Mouse (Mus musculus): ENCODE data around the gene Susd1. TPM values are rescaled to one million over a fixed set of nuclear protein-coding genes. Genes with fewer than 3 reads are reported as not detected.

The Susd1 gene
- total and polyA plus RNA-seq, 3 experiments: 49.0 to 180 (median 67.6) TPM

DNA sequence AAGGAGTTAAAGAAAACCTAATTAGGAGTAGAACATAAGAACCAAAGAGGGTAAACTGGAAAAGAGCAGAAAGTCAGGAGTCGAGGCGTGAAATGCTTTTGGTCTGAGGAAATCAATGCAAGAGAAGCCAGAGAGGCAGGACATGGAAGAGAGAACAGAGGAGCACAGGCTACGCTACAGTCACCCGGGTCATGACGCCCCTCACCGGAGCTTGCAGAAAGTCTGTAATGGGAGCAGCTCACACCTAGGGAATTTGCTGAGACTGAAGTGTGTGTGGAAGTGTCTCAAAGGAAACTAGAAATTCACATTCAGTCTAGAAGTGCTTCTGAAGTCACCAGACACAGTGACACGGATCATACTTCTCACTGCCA is 102.0 kb downstream of the Susd1 start:
- Histone ChIP-seq H3K27ac (ENCODE audit: control insufficient read depth, low read depth, low read length) (no peak overlapping the region), H3K4me1 (ENCODE audit: control insufficient read depth in 1 of 2, insufficient read depth in 2 of 2, low read length in 2 of 2) (peaks cover 3 to 8% of the 10 kb centered on the region in 2 experiments), H3K36me3 (ENCODE audit: control insufficient read depth in 1 of 2, insufficient read depth in 2 of 2, low read length in 2 of 2) (peaks cover 10 to 18% of the 10 kb centered on the region in 2 experiments), H3K9me3 (replicated peaks; ENCODE audit: insufficient read depth, low read length) (no peaks in the 10 kb centered on the region), H3K27me3 (ENCODE audit: control insufficient read depth in 1 of 2, insufficient read depth in 2 of 2, low read length in 2 of 2) (no peaks in the 10 kb centered on the region), H3K9ac (ENCODE audit: control insufficient read depth, low read depth, low read length, poor library complexity, severe bottlenecking) (no peak overlapping the region), H3K4me3 (ENCODE audit: control insufficient read depth in 1 of 2, insufficient read depth in 1 of 2, low read depth in 2 of 2, low read length in 2 of 2) (no peak overlapping the region), H3K79me2 (ENCODE audit: control insufficient read depth, insufficient read depth, low read length, poor library complexity) (no peaks in the 10 kb centered on the region)
- no peak for DNase-seq (ENCODE audit: low read depth, low spot score)
- TF ChIP-seq SMC3 (IDR thresholded peaks at IDR 0.05; ENCODE audit: low read depth, low read length): no peak
- TF ChIP-seq UBTF (IDR thresholded peaks at IDR 0.05; ENCODE audit: borderline replicate concordance, insufficient read depth, low read depth, low read length): no peak
- no peak for TF ChIP-seq GATA1 (IDR thresholded peaks at IDR 0.05; ENCODE audit: low read depth, low read length)
- no peak for TF ChIP-seq KAT2A (conservative IDR thresholded peaks at IDR 0.05; ENCODE audit: low read depth, low read length)
- no peak for TF ChIP-seq ZMIZ1 (IDR thresholded peaks at IDR 0.05; ENCODE audit: low read depth, low read length)
- no peak for TF ChIP-seq CHD2 (IDR thresholded peaks at IDR 0.05; ENCODE audit: low read length)
- no peak for TF ChIP-seq RCOR1 (IDR thresholded peaks at IDR 0.05; ENCODE audit: low read depth, low read length)
- no peak for TF ChIP-seq MYC (IDR thresholded peaks at IDR 0.05; ENCODE audit: low read depth, low read length)
- TF ChIP-seq NRF1 (IDR thresholded peaks at IDR 0.05; ENCODE audit: insufficient read depth, low read depth, low read length, poor library complexity, severe bottlenecking): no peak
- no peak for TF ChIP-seq POLR2AphosphoS5 (IDR thresholded peaks at IDR 0.05; ENCODE audit: borderline replicate concordance, low read depth, low read length)
- no peak for TF ChIP-seq CTCF (IDR thresholded peaks at IDR 0.05 in 2 of 3, conservative IDR thresholded peaks at IDR 0.05 in 1 of 3; ENCODE audit: control insufficient read depth in 1 of 3, insufficient read depth in 1 of 3, low read depth in 2 of 3, low read length in 3 of 3, poor library complexity in 1 of 3, severe bottlenecking in 1 of 3)
- TF ChIP-seq MAZ (IDR thresholded peaks at IDR 0.05; ENCODE audit: low read depth, low read length): no peak
- TF ChIP-seq EP300 (IDR thresholded peaks at IDR 0.05; ENCODE audit: low read depth in 1 of 2, low read length in 2 of 2): no peak

DNA sequence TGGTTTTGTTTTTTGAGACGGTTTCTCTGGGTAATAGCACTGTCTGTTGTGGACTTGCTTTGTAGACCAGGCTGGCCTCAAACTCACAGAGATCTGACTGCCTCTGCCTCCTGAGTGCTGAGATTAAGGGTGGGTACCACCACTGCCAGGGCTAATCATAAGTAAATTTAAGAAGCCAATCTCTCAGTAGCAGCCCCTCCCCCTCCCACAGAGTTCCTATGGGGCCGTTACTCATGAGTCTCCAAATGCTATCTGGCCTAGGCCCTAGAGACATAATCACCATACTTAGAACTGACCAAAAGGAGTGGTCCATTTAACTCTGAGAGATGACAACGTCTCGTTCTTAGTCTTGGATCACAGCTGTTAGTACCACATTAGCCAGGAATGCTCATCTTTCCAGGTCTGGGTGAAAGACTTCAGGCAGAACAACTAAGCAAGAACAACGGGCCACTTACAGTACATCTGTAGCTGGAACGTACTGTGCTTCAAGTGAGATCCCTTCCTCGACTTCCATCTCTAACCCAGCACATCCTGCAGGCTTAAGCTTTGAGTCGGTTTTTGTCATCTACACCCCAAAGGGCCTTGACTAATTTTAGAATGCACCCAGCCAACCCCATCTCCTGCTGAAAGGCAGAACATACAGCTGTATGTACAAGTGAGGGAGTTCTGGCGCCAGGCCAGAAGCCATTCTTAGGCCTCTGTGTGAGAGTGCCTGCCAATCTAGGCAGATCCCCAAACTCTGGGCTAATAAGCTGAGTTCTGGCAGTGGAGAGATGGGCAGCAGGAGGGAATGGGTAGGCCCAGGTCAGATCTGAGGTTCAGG is 102.6 kb downstream of the Susd1 start:
- DNase-seq (ENCODE audit: low read depth, low spot score): peak; percentile 46

More for the DNA sequence above, 102.6 kb downstream of the Susd1 start:
- no peaks in the 10 kb centered on the region for H3K9me3 ChIP-seq (replicated peaks; ENCODE audit: insufficient read depth, low read length)
- no peaks in the 10 kb centered on the region for H3K79me2 ChIP-seq (ENCODE audit: control insufficient read depth, insufficient read depth, low read length, poor library complexity)
- H3K36me3 ChIP-seq (ENCODE audit: control insufficient read depth in 1 of 2, insufficient read depth in 2 of 2, low read length in 2 of 2): peaks cover 11 to 18% of the 10 kb centered on the region in 2 experiments
- H3K27me3 ChIP-seq (ENCODE audit: control insufficient read depth in 1 of 2, insufficient read depth in 2 of 2, low read length in 2 of 2): no peaks in the 10 kb centered on the region
- no peak overlapping the region for H3K4me3 ChIP-seq (ENCODE audit: control insufficient read depth in 1 of 2, insufficient read depth in 1 of 2, low read depth in 2 of 2, low read length in 2 of 2)
- H3K4me1 ChIP-seq (ENCODE audit: control insufficient read depth in 1 of 2, insufficient read depth in 2 of 2, low read length in 2 of 2): peaks cover 3 to 11% of the 10 kb centered on the region in 2 experiments
- no peak overlapping the region for H3K27ac ChIP-seq (ENCODE audit: control insufficient read depth, low read depth, low read length)
- TF ChIP-seq ZNF384 (IDR thresholded peaks at IDR 0.05; ENCODE audit: low read depth, low read length) (no peak), GATA1 (IDR thresholded peaks at IDR 0.05; ENCODE audit: low read depth, low read length) (no peak), USF2 (IDR thresholded peaks at IDR 0.05; ENCODE audit: borderline replicate concordance in 1 of 2, insufficient read depth in 1 of 2, low read depth in 1 of 2, low read length in 2 of 2) (no peak), EP300 (IDR thresholded peaks at IDR 0.05; ENCODE audit: low read depth in 1 of 2, low read length in 2 of 2) (no peak), POLR2AphosphoS5 (IDR thresholded peaks at IDR 0.05; ENCODE audit: borderline replicate concordance, low read depth, low read length) (no peak), CHD1 (IDR thresholded peaks at IDR 0.05; ENCODE audit: low read depth, low read length) (no peak), ZKSCAN1 (IDR thresholded peaks at IDR 0.05; ENCODE audit: low read depth, low read length) (no peak), USF1 (IDR thresholded peaks at IDR 0.05; ENCODE audit: low read depth, low read length) (no peak), CHD2 (IDR thresholded peaks at IDR 0.05; ENCODE audit: low read length) (no peak), RAD21 (IDR thresholded peaks at IDR 0.05; ENCODE audit: low read depth, low read length) (no peak), KAT2A (conservative IDR thresholded peaks at IDR 0.05; ENCODE audit: low read depth, low read length) (no peak), MAX (IDR thresholded peaks at IDR 0.05; ENCODE audit: low read length) (no peak), MXI1 (IDR thresholded peaks at IDR 0.05; ENCODE audit: low read depth, low read length) (no peak), GABPA (IDR thresholded peaks at IDR 0.05; ENCODE audit: low read depth, low read length) (no peak), HCFC1 (IDR thresholded peaks at IDR 0.05; ENCODE audit: low read depth, low read length) (no peak), SIN3A (IDR thresholded peaks at IDR 0.05; ENCODE audit: low read length) (no peak)
- H3K9ac ChIP-seq (ENCODE audit: control insufficient read depth, low read depth, low read length, poor library complexity, severe bottlenecking): no peak overlapping the region

All from MEL (cell line).